Mouse (Mus musculus): ENCODE results near the gene Soat2.

DNA sequence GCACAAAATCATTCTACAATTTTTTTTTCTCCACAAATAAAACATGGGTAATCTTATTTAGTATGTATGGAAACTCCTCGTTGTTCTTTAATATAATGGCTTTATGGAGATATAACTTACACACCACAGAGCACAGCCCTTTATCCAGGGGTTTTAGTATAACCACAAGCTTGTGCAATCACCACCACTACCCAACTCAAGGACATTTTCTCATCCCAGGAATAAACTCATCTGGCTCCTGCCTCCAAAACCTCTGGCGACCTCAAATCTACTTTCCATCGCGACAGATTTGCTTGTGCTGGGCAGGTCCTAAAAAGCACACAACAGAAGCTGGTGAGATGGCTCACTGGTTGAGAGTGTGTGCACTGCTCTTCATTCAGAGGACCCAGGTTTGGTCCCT lies 43.3 kb downstream of the Soat2 start:
- no peak for TF ChIP-seq CTCF (IDR thresholded peaks at IDR 0.05; ENCODE audit: extremely low read depth, insufficient read depth, low read length)
- TF ChIP-seq POLR2A (IDR thresholded peaks at IDR 0.05; ENCODE audit: extremely low read depth, insufficient read depth, low read length) = no peak
